In genomic region chr19:20601739-20602138, GRCm38 (mm10) we compare ENCODE assay signal across 8 mouse cellular contexts.
A peak's percentile ranks its signal among the peaks of the same experiment; 100 is the strongest.
DNase-seq lines count a peak whose midpoint lies in the region; ATAC-seq lines count a peak whose summit lies in the region.

No protein-coding gene starts in this region.

- no peak for ATAC-seq in heart, embryonic 13.5 days (ENCODE audit: extremely low read depth, insufficient number of reproducible peaks, low FRiP score, low TSS enrichment)

- H3K27ac ChIP-seq in heart, embryonic 13.5 days (replicated peaks) = no peak overlapping the region

- no peak overlapping the region for H3K9ac ChIP-seq in heart, embryonic 13.5 days

- H3K4me2 ChIP-seq in heart, embryonic 13.5 days = peak overlapping the region; percentile 53

- DNase-seq in adrenal gland, postnatal 25 days = peak; percentile 16
- DNase-seq in kidney, postnatal 4 days = peak; percentile 19 to 43
- peak; percentile 4 for DNase-seq in ovary, postnatal 10 days (ENCODE audit: low spot score)
- no peak for DNase-seq in right cerebral cortex, postnatal 25 days
- DNase-seq in right cerebral cortex, postnatal 4 days = no peak
- DNase-seq in thymus, postnatal 4 days = no peak
- no peak for DNase-seq in thymus, postnatal 0 days (ENCODE audit: low spot score)

- H3K9me3 ChIP-seq in heart, embryonic 13.5 days = no peaks in the 10 kb centered on the region

- H3K27me3 ChIP-seq in heart, embryonic 13.5 days (replicated peaks) = no peaks in the 10 kb centered on the region

- H3K4me1 ChIP-seq in heart, embryonic 13.5 days = peaks cover 15% of the 10 kb centered on the region

- 45% methylated on average over 3 of the region's 3 CpGs for WGBS in heart, embryonic 13.5 days

- no peaks in the 10 kb centered on the region for H3K36me3 ChIP-seq in heart, embryonic 13.5 days

- H3K4me3 ChIP-seq in heart, embryonic 13.5 days = no peak overlapping the region

Comparison
In these comparisons a context has a peak if more than half of its experiments do, and no peak if none do; other contexts are left out.
1. DNase-seq: peak in adrenal gland, postnatal 25 days (single experiment), kidney, postnatal 4 days (2 of 2) and ovary, postnatal 10 days (single experiment); none in right cerebral cortex, postnatal 25 days (single experiment), right cerebral cortex, postnatal 4 days (single experiment), thymus, postnatal 4 days (single experiment) and thymus, postnatal 0 days (single experiment).